Mouse (Mus musculus): Measurements from ENCODE around the gene Arid4a.
"Not testable (repeated sequence)": the region's sequence is repeated elsewhere in the genome, so short reads cannot be mapped to it uniquely, and the experiment has no call there.

Arid4a gene

GRCm38 (mm10) chr12:71053486-71053885 lies 37.7 kb downstream of the Arid4a start:
- no peak for DNase-seq (ENCODE audit: low spot score)

- no peak for DNase-seq (ENCODE audit: low spot score)
Measured at GRCm38 (mm10) chr12:71055537-71055936, 39.7 kb downstream of the Arid4a start.

- no peak for DNase-seq (ENCODE audit: low spot score)
Measured at GRCm38 (mm10) chr12:71059741-71060140, 44.0 kb downstream of the Arid4a start.

- no peak for DNase-seq (ENCODE audit: low spot score)
Measured at GRCm38 (mm10) chr12:71069846-71070245, 54.1 kb downstream of the Arid4a start.

GRCm38 (mm10) chr12:71072048-71072447 lies 56.3 kb downstream of the Arid4a start:
- DNase-seq (ENCODE audit: low spot score) = no peak

GRCm38 (mm10) chr12:71073113-71073730 lies 57.4 kb downstream of the Arid4a start:
- peak; percentile 19 for DNase-seq (ENCODE audit: low spot score)

- DNase-seq (ENCODE audit: low spot score) = no peak
Measured at GRCm38 (mm10) chr12:71086331-71086730, 70.5 kb downstream of the Arid4a start.

GRCm38 (mm10) chr12:71104275-71104674 lies 88.5 kb downstream of the Arid4a start:
- not testable (repeated sequence) for DNase-seq (ENCODE audit: low spot score)

- DNase-seq (ENCODE audit: low spot score) = no peak
Measured at GRCm38 (mm10) chr12:71107216-71107771, 91.5 kb downstream of the Arid4a start.

GRCm38 (mm10) chr12:71111331-71111730 lies 95.5 kb downstream of the Arid4a start, which contains the start of gene Tomm20l:
Gene Tomm20l, plus strand, starts transcription at chr12:71111428.
- no peak for DNase-seq (ENCODE audit: low spot score)

- no peak for DNase-seq (ENCODE audit: low spot score)
Measured at GRCm38 (mm10) chr12:71113074-71113473, 97.3 kb downstream of the Arid4a start.

GRCm38 (mm10) chr12:71113675-71114288 lies 98.0 kb downstream of the Arid4a start:
- DNase-seq (ENCODE audit: low spot score) = no peak

- no peak for DNase-seq (ENCODE audit: low spot score)
Measured at GRCm38 (mm10) chr12:71116411-71116810, 100.6 kb downstream of the Arid4a start.

- DNase-seq (ENCODE audit: low spot score) = no peak
Measured at GRCm38 (mm10) chr12:71122731-71123130, 106.9 kb downstream of the Arid4a start.

- no peak for DNase-seq (ENCODE audit: low spot score)
Measured at GRCm38 (mm10) chr12:71123286-71123685, 107.5 kb downstream of the Arid4a start.

- no peak for DNase-seq (ENCODE audit: low spot score)
Measured at GRCm38 (mm10) chr12:71135581-71135980, 119.8 kb downstream of the Arid4a start.

GRCm38 (mm10) chr12:71136130-71136973 lies 120.6 kb downstream of the Arid4a start, which contains the start of the genes Timm9 and 2700049A03Rik:
Gene Timm9, minus strand, starts transcription at chr12:71136684.
Gene 2700049A03Rik, plus strand, starts transcription at chr12:71136848.
- DNase-seq (ENCODE audit: low spot score) = peak; percentile 89

GRCm38 (mm10) chr12:71136974-71137491 lies 121.2 kb downstream of the Arid4a start:
- DNase-seq (ENCODE audit: low spot score) = peak; percentile 92

- no peak for DNase-seq (ENCODE audit: low spot score)
Measured at GRCm38 (mm10) chr12:71137686-71138085, 121.9 kb downstream of the Arid4a start.

GRCm38 (mm10) chr12:71139258-71139828 lies 123.6 kb downstream of the Arid4a start:
- DNase-seq (ENCODE audit: low spot score) = no peak

GRCm38 (mm10) chr12:71141189-71141588 lies 125.4 kb downstream of the Arid4a start:
- DNase-seq (ENCODE audit: low spot score) = no peak

- DNase-seq (ENCODE audit: low spot score) = no peak
Measured at GRCm38 (mm10) chr12:71147641-71148040, 131.9 kb downstream of the Arid4a start.
